Mouse (Mus musculus) urinary bladder, postnatal 10 days (tissue): ENCODE results near the gene Fkbp4.
A peak's percentile ranks its signal among the peaks of the same experiment; 100 is the strongest.

Experiments
- DNase-seq: peaks from one replicate; pipeline ENCODE4 v3.0.0; 2022; ENCODE audit warnings: low spot score

The Fkbp4 gene

GRCm38 (mm10) chr6:128436356-128437005, 2.0 kb downstream of the Fkbp4 start:
- no peak for DNase-seq

DNA sequence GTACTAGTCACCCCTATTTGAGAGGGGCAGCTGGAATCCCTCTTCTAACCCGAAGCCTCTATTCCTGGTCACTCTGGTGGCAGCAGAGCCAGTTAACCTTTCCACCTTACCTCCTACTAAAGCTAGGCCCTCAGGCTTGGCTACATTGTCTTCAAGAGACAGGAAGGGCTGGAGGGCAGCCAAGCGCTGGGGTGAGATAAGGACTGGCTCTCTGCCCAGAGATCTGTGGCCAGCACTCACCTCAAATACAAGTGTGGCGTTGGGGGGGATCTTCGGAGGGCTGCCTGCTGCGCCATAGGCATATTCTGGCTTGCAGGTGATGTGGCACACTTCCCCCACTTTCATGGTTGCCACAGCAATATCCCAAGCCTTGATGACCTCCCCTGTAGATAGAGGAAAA, 3.0 kb downstream of the Fkbp4 start:
- DNase-seq: no peak

- no peak for DNase-seq
These were observed 4.9 kb downstream of the Fkbp4 start for GRCm38 (mm10) chr6:128433566-128433965.

DNA sequence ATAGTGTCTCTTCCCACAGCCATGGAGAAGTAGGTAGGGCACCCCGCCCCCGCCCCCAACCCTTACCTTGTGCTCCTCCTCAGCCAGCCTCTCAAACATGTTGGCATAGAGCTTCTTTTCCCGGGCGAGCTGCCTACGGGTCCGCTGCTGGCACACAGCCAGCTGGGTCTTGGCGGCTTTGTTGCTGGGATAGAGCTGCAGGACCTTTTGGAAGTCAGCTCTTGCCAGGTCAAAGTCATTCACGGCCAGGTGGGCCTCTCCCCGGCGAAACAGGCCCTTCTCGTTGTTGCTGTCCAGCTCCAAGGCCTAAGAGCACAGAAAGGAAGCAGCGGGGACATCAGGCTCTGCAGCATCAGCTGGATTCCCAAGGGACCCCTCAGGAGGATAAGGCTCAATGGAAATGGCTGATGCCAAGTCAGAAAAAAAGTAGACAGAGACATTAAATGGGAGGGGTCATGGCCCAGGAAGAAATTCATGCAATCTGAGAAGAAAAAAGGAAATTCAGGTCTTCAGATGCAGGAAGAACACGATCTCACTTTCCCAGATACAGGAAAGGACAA, 6.0 kb downstream of the Fkbp4 start:
- DNase-seq: no peak

DNA sequence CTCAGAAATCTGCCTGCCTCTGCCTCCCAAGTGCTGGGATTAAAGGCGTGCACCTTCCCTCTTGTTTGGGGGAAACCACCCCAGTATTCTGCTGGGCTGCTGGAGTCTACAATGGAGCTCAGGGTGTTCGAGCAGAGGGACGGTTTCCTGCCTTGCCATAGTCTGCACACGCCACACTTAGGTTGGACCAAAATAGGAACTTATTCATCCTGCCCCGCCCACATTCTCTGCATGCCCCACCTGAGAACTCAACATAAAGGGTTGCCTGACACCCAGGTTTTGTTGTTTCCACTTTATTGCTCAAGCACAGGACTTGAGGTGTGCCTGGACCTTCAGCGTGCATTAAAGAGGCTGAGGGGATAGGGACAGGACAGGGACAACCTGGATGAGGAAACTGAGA, 8.7 kb downstream of the Fkbp4 start:
- DNase-seq: no peak

DNA sequence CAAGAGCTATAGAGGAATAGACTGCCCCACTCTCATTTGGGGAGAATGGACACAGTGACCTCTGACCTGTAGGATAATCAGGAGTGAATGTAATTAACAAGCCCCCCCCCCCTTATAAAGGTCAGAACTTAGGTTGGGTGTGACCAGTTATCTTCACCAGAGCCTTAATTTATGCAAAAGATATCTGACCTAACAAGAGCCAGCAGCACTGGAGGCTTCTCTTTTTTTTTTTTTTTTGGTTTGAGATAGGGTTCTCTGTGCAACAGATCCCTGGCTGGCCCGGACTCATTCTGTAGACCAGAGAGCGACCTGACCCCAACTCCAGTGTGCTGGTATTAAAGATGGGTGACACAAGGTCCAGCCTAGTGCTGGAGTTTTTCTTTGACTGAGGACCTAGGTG, 9.2 kb downstream of the Fkbp4 start:
- DNase-seq: no peak

DNA sequence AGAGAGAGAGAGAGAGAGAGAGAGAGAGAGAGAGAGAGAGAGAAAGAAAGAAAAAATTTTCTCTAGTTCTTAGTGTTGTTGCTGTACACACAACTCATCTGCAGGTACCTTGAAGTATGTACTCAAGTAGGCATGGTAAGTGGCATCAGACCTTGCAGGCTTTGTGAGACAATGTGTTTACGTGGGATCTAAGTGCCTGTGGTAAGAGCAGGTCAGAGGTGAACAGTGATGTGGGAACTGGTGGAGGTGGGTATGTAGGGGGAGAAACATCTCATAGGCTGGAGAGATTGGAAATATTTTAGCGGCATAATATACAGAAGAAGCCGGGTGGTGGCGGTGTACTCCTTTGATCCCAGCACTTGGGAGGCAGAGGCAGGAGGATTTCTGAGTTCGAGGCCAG, 10.9 kb downstream of the Fkbp4 start:
- no peak for DNase-seq

DNA sequence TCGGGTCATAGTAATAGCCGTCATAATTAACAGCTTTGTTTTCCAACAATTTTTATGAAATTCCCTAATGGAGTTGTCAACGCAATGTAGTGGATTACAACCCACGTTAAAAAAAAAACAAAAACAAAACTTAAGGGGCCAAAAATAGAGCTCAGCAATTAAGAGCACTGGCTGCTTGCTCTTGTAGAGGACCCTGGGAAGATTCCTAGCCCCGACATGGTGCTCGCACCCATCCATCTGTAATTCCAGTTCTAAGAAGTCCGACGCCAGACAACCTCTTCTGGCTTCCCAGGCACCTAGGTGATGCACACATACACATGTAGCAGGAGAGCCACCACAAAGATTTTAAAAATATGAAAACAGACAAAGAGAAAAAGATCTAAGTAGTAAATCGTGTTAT, 13.4 kb downstream of the Fkbp4 start:
- no peak for DNase-seq

GRCm38 (mm10) chr6:128424269-128425019, 14.0 kb downstream of the Fkbp4 start, which contains the start of gene Itfg2:
Itfg2 (minus strand) TSS chr6:128424931.
- peak; percentile 83 for DNase-seq

DNA sequence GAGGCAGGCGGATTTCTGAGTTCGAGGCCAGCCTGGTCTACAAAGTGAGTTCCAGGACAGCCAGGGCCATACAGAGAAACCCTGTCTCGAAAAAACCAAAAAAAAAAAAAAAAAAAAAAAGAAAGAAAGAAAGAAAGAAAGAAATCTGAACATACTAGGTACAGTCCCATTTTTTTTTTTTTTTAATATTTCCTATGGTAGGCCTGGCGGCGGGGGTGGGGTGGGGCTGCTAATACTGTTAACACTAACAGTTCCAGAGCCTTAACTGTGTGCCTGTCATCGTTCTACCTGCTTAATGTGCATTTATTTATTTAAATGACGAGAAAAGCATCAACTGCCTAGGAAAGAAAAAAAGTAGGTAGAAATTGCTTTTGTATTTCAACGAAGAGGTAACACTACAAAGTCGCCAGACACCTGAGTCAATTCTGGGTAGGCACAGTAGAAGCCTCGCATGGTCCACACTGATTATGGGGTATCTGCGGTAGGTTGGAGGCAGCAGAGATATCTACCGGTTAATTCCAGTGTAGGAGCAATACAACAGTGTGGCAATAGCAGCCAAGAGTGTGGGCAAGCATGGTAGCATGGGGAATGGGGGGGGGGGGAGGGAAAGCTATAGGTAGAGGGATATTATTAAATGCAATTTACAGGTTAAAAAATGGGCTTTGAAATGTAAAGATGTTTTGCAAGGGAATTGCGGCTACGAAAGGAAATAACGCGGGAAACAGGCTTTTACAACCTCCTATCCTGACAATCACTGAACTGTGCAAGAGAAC, 14.8 kb downstream of the Fkbp4 start:
- DNase-seq: no peak

DNA sequence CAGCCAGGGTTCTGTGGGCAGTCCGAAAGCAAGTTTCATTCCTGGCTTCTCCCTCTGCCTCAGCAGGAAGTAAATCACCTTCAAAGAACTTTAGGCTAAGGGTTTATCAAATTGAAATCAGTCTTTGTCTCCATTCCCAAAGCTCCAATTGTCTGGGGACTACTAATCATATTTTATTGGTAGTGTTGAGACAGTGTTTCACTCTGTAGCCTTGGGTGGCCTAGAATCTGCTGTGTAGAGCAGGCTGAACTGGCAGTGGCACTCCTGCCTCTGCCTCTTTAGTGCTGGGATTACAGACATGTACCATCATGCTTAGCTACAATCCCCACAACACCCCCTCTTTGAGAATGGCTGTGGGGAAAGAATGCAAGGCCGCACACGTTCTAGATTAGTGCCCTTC, 17.0 kb downstream of the Fkbp4 start:
- DNase-seq: no peak

DNA sequence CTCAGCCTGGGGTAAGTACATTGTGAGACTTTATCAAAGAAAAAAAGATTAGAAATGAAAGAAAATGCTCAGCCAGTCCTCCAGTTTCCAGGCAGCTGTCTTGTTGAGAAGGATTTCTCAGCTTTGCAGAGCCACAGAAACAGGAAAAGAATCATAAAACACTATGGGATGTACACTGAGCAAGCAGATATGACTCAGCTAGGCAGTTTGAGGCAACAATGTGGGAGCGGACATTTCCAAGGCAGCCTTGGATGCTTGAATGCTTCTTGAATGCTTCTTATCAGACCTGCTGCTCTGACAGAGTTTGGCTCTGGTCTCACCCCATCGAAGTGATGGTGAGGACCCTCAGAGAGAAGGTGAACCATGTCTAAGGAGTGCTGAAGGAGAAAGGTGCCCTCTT, 17.4 kb downstream of the Fkbp4 start:
- DNase-seq: no peak

DNA sequence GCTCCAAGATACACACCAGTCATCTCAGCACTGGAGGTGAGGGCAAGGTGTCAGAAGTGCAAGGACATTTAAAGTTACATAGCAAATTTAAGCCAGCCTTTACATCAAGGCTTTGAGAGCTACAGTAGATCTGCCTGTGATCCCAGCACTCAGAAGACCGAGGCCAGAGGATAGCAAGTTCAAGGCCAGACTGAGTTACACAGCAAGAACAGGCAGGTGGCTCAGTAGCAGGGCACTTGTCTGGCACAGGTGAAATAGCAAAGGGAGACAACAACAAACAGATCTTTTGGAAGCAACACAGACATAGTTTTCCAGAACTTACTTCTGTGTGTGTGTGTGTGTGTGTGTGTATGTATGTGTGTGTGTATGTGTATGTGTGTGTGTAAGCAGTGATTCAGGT, 20.4 kb downstream of the Fkbp4 start:
- no peak for DNase-seq

DNA sequence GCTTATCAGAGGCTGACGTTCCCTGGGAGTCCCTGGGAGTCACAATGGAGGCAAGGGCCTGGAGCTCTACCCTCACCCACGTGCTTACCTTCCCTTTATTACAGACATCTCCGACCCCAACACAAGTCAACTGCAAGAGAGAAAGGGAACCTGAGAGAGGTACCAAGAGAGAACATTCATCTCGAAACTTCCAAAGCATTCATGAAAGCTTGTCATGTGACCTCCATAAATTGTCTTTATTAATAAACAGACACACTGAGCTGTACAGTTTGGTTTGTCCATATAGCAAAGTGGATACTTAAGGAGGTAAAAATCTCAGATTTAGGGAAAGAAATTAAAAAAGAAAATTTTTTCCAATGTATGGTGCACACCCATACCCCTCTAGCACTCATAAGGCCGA, 22.3 kb downstream of the Fkbp4 start:
- DNase-seq: no peak

DNA sequence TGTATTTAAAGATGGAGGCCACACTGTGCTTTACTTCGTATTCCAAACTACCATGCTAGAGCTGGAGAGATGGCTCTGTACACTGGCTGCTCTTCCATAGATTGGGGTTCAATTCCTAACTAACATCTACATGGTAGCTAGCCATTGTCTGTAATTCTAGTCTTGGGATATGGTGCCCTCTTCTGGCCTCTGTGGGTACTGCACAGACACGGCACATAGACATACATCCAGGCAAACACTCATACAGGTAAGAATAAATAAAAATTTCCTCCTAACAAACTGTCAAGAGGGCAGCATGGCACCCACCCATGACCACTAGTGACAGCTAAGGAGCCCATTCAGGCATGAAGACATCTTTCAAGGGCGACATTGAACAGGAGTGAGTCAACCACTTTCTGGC, 27.4 kb downstream of the Fkbp4 start:
- DNase-seq: no peak

DNA sequence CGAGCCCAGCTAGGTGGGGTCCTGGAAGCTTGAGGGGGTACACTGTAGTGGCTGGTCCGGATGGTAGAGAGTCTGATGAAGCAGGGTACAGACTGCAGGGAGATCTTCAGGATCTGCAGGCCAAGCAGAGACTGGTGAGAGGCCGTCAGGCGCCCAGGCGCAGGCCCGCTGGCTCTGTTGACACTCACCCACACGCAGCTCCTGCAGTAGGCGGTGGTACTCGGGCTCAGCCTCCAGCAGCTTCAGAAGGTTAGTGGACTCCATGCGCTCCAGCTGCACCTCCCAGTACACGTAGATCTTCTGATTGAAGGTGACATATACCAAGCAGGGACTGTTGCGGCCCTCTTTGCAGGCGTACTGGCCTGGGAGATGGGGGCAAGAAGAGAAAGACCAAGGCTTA, 28.2 kb downstream of the Fkbp4 start:
- DNase-seq: no peak

DNA sequence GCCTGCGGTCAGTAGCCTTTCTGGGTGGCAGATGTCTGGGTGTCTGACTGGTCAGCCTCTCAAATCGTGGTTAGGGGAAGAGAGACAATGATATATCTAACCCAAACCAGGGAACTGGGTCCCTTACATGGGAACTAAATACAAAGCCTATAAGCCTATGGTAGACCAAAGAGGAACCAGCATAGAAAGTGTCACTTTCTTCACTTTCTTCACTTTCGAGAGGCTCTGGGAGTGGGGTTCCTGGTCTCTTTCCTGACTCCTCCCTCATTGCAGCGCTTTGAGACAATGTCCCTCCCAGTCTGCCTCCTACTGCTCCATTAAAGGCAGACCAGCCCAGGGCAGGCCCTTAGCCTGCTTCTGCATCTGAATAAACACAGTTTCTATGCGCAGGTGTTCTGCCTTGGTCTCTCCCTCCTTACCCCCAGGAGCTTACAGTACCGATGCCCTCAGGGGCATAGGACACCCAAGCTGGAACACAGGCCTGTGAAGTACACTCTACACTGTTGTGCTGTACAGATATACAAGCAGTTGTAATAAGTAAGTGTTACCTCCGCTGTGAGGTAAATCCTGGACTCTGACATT, 29.8 kb downstream of the Fkbp4 start:
- no peak for DNase-seq

GRCm38 (mm10) chr6:128404708-128405107, 33.8 kb downstream of the Fkbp4 start:
- DNase-seq: no peak

DNA sequence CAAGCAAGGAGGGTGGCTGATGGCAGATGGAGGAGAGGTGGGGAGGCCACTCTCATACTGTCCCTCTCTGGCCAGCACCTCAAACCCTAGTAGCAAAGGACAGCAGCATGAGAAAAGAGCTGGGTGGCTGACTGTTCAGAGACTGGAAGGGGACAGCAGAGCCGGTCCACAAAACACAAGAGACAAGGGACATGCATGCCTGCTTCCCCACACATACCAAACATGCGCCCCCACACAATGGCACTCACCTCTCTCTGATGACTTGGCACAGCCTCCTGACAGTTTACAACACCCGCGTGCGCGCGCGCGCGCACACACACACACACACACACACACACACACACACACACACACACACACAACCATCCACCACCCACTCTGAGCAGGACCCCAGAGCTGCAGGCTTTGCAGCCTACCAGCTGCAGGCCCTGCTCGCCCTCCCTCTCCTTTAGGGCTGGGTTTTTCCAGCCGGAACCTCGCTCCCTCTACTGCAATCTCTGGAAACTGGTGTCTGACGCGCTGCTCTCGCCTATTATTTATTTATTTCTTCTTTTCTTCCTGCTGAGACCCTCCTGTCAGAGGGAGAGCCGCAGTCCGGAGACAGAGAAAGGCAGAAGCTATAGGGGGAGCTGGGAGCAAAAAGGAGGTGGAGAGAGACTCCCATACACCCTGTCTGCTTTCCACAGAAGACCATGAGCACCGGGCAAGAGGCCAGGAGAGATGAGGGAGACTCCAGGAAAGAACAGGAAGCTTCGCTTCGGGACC, 38.9 kb downstream of the Fkbp4 start:
- no peak for DNase-seq

- no peak for DNase-seq
These were observed 39.5 kb downstream of the Fkbp4 start, which contains the start of gene Nrip2 for GRCm38 (mm10) chr6:128398996-128399395. Nrip2 (plus strand) TSS chr6:128399296.

DNA sequence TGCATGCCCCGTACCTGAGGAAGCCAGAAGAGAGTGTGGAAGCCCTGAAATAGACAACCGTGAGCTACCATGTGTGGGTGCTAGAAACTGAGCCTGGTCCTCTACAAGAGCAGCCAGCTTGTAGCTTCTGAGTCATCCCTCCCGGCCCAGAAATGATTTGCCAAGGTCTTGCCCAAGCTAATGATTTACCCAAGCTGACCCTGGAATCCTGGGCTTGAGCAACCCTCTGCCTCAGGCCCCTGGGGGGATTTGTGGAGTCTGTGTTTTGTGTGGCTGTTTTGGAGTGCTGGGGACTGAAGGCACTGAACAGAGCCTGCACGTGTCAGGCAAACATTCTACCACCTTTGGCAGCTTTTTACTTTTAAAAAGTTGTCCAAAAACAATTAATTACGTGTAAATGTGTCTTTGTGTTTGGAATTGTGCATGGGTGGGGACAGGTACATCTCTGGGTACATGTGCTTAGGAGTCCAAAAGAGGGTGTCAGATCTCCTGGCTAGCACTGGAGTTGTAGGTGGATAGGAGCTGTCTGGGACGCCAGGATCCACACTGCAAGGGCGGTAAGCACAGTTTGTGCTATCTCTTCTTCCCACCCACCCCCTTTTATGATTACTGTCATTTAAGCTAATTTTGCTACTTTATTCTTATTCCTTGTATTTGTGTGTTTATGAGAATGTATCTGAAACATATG, 40.8 kb downstream of the Fkbp4 start:
- DNase-seq: no peak
